Mouse (Mus musculus) R1 (cell line): ENCODE measurements at regions not wholly inside any gene's neighbourhood (a gene's known extent, or its start where the extent isn't known, plus 50 kb on each side); places are given as distances from the start of the nearest gene placed in this dataset.

ENCODE experiments used
- DNase-seq: peaks from one replicate; pipeline ENCODE4 v3.0.0-alpha.2; 2018; ENCODE audit warnings: low read depth, low spot score

DNA sequence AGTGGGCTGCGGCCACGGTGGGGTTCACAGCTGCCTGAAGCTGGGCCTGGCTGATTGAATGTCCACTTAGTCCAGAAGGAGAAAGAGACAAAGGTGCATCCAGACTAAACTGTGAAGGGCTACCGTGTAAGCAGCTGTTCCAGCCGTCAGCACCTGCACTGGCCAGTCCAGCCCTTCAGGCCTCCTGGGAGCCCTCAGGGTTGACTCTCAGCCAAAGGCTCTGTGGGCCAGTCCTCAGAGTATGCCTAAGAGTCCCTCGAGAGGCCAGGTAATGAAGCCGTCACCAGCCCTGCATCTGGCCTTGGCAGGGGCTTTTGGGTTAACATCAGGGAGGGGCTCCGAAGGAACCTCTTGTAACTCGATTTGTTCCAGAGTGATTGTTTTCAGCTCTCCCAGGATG, 187.4 kb downstream of the Gpd2 start:
- no peak for DNase-seq

DNA sequence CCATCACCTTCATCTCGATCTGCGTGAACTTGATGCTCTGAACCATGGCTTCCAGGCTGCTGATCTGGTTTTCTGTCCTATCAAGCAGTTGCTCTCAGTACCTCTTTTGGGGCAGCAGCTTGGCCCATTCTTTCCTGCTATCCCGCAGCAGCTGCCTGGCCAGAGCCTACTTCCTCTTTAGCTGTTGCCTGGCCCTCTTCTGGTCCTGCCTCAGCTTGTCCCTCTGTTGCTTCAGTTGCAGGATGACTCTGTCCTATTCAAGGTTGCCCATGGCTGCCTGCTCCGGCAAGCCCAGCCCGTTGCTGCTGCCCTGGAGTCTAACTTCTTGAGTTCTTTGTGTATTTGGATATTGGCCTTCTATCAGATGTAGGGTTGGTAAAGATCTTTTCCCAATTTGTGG, 188.0 kb downstream of the Gpd2 start:
- no peak for DNase-seq

DNA sequence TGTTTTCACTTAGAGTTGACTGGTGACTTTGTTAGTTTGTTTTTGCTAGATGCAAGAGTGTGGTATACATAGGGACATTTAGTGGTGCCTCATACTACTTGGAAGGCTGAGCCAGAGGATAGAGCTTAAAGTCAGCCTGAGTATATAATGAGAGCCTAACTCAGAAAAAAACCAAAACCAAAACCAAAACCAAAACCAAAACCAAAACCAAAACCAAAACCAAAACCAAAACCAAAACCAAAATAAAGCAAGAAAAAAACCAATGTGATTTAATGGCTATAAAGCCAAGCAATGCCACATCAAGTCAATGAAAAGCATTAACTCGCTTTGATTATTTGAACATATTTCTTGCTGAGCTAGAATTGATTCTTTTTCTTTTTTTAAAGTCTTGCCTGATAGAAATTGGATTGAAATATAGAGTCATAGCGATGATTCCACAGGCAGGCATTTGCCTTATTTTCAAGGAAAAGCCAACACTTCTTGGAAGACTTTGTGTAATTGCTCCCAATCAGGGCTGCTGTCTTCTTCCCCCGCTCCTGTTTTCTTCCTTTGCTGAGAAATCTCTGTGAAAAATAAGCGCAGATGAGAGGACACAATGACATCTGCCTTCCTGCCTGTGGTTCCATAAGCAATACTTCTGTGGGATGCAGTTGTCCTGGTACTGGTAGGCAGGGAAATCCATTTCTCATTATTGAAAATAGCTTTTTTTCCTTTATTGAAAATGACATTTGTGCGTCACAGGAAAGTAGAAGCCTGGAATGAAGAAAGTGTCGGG, 213.7 kb downstream of the Gpd2 start:
- no peak for DNase-seq

DNA sequence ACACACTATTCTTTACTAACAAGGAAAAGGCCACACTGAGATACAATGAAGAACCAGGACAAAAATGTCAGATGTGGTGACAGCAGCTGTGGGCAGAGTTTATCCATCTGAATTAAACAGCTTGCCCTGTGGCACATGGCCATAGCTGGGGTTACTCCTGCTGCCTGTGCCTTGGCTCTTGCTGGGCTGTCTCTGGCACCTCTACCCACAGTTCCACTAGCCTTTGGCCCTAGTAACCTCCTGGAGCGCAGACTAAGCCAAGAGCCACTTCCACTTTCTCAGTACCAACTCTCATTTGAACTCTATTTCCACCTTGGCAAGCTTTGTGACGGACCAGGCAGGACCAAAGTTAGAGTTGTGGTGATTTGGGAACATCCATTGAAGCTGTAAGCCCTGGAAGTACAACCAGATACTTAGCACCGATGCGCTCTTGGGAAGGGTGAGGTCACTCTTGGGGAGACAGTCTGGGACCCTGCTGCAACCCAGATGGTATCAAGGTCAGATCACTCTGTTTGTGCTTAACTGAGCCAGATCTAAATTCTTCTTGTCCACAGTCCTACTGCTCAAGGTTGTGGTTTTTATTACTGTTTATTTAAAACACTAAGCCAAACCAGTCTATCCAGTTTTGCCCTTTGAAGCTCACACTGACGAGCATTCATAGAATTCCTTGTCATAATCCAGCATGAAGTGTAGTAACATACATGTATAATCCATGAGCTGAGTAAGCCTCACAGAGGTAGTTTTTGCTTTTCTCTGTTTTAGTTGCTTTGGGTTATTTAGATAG, 216.7 kb downstream of the Gpd2 start:
- peak; percentile 2 for DNase-seq

DNA sequence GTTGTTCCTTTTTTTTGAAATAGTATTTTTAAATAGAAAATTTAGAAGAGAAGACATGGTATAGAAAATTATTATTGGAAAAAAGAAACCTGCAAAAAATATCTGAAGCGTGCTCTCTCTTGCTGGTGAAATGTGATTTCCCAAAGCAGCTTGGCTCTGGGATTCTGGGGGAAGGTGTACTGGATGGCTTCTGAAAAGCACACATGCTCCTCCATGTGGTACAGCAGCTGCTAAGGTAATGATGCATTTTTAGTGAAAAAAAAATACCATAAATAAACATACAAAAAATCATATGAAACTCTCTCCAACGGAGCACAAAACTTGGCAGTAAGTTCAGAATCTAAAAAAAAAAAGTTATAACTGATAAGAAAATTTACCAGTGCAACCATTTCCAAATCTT, 222.5 kb downstream of the Gpd2 start:
- DNase-seq, result no peak

DNA sequence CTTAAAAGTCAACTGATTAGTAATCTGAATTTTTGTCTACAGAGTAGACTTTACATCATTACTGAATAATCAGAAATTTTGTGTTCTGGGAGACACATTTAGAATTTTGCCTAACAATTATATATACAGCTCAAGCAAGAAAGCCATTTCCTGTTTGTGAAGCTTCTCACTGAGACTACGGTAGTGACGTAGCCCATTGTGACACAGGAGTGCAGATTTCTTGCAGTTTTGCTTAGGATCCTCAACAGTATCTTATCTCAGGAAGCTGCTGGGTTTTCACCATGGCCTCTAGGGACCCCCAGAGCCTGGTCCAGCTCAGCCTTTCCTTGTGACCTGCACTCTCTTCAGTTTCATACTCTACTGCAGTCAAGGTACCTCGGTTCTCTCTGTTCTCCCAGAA, 236.4 kb downstream of the Gpd2 start:
- no peak for DNase-seq

DNA sequence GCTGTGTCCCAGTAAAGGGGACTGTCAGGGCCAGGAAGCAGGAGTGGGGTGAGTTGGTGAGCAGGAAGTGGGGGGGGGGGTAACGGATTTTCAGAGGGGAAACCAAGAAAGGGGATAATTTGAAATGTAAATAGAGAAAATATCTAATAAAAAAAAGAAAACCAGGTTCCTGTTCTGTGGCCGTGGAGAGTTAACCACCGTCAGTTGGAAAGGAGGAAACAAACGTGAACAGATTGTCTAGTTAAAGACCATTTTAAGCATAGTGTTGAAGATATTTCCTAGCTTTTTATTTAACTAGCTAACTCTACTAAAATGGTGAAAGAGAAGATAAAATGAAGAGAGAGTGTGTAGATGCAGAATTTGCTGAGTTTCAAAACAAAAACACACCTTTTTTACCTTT, 254.7 kb downstream of the Gpd2 start:
- no peak for DNase-seq

DNA sequence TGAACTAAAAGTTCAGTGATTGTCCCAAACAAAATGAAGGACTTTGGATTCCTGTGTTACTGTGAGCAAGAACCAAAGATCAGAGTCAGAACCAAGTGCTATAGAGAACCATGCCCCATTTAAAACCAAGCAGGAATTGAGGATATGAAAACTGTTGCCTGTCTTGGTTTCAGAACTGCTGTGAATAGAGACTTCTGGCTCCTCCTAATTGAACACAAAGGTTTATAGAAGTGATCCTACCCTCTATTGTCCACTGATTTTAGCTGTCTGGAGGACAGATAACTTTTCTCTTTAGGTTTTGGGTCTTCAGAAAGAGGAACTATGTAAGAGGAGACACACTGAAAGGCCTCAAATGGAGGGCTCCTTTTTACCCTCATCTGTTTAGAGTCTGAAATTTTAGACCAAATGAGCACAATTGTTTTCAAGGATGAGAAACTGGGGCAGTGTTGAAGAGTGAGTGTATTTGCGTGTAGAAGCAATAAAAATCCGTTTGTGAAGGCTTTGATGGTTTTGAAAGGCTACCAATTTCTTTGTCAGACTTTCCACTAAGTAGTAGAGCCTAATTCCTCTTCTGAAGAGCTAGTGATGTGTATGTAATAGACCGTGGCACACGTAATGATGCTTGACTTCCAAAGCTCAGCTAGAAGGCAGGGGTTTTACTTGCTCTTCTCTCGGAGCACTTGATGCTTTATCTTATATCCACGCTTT, 255.6 kb downstream of the Gpd2 start:
- no peak for DNase-seq

DNA sequence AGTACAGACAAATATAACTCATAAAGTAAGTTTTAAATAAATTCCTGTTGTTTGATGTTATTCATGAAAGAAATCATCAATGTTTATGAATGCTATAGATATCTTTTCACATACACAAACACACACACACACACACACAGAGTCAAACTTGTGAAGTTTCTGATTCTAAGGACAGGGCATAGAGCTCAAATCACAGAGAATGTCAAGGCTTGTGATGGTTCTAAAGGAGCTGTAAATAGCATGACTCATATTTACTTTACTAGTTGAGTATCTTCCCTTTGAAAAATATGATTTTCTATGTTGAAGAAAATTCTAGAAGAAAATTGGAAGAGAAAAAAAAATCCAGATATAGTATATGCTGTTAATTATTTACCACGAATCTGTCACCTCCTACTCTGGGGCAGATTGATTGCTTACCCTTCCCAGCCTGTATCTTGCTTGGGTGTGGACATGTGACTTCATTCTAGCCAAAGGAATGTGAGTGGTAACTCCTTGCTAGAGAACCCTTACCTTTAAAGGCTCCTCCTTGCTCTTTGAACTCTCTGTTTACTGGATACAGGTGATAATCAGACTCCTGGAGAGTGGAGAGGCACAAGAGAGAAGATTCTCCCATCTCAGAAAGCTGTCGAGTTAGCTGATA, 259.0 kb downstream of the Gpd2 start:
- DNase-seq, result no peak

DNA sequence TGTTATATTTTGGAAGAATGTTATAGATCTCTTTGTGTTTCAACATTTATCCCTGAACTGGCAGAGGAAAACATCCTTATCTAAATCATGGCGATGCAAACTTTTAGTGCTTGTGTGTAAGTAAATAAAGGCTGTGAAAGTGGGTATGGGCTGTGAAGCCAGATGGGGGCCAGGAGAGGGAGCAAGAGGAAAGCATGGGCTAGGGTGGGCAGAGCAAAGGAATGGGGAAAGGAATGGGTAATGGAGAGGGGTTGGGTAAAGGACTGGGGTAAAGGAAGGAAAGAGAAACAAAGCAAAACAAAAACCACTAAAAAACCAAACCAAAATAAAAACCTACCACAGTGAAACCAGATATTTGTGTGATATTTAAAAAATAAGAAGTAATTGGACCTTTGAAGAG, 260.5 kb downstream of the Gpd2 start:
- DNase-seq, result no peak

DNA sequence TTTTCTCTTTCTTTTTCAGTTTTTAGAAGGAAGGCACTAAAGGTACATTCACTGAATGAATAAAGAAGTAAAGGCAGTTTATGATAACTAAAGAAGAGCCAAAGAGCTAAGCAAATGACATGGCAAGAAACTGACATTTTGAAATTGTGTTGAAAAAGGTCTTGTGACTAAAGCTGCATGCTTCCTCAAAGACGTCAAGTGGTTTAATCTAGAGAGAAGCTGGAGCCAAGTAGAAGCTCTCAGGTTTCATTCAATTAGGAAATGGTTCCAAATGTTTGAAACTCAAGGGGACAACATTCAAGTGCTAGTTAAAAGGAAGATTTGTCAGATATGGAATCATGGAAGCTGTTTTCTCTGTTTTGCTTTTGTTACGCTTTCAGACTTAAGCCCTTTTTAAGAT, 267.2 kb downstream of the Gpd2 start:
- no peak for DNase-seq

DNA sequence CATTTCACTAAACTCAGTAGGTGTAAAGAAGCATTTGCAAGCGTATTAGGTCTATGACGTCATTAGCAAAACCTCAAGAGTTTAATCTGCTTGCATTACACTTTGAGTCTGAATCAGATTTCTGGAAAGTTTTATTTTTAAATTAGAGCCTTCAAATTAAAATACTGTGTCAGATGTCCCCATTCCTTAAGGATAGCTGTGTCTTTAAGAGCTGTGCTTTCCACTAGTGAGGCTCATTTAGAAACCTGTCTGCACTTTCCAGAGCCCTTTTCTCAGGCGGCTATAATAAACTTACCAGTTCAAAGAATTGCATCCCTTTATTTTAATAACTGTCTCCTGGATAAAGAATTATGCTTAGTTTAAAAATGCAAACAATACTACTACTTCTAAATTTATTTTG, 285.0 kb downstream of the Gpd2 start:
- DNase-seq, result no peak

DNA sequence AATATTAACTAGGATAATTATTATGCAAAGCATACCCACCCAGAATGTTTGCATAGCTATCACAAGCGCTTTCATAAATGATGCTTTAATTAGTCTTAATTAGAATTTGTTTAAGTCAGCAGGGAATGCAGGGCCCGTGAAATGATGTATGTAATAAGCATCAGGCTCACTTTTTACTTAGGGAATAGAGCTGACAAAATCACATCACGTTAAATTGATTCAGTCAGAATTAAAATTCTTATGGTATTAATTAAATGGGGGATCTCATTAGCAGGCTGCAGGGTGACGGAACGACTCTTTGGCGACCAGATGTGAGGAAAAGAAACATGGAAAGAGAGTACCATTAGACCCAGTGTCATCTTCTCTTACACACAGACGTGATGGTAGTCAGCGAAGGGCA, 285.5 kb downstream of the Gpd2 start:
- no peak for DNase-seq

DNA sequence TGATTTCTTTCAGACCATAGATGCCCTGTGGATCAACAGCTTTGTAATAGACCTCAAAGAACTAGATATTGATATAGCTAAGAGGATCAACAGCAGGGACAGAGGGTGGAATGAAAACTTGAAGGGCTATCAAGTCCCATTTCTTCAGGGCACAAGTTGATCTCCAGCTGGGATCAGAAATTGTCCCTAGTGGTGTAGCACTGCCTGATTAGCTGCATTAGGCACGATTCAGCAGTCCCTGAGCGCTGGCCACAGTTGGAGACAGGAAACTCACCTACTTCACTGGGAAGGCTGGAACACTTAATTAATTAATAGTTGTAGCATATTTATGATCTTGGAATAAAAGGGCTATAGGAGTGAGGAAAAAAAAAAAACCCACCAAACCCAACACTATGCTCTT, 290.5 kb downstream of the Gpd2 start:
- DNase-seq, result no peak

DNA sequence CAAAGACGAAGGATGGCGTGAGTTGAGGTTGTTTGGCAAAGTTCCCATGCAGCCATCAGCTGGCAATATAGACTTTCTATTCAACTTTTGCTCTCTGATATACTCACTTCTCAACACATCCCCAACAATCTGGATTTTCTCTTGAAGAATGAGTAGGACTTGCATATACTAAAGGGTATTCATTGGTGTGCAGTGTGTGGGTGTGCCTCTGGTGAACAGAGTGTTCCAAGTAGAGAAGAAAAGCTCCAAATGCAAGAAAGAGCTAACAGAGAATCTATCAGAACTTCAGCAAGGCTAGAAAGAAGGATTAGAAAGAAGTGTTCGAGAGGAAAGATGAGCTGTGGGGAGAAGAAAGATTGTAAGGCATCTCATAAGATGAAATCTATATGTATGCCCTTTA, 302.4 kb downstream of the Gpd2 start:
- DNase-seq, result no peak

DNA sequence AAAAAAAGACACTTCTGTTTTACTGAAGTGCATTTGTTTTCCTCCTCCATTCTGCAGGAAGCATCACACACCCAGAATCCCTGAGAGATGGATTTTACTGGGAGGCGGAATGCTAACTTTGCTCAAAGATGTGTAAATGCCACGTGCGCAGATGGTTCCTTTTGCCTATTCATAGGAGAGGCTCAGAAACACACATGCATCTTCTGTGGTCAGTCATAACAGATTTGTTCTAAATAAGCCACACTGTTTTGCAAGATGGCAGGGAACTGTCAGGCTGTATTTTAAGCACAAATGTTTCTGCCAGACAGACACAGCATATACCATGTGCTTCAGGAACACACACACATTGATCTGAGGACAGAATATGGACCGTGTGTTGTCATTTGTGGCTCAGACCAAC, 327.8 kb downstream of the Gpd2 start:
- DNase-seq, result no peak

DNA sequence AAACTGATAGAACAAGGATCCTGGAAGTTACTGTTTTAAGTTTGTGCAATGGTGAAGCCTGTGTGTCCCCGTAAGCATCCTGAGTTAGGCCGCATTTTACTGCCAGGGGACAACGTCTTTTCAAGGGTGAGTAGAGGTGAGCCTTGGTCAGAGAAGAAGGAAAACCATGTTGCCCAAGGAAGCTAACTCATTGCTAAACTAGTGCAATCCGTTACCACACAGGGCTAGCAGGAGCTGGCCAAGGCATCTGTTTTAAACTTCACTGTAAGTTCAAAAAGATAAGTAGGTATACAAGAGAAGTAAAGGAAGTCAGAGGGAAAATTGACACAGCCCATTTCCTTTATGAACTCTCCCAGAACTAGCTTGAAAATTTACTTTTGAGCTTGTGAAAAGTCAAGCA, 328.7 kb downstream of the Gpd2 start:
- no peak for DNase-seq

DNA sequence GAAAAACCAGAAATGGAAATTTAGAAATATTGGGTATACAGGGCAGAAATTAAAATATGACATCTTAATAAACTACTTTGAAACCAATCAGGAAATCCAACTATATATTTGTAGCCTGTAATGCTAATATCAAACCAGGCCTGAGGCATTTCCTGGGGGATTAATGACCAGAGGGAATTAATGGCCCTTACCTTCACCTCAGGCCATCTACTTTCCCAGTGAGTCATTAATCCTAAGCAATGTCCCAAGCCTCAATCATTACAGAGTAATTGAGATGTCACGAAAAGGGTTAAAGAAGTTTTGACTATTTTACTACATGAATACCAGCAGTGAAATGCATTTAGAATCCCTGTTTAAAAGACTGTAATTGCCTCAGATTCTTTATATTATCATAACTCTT, 329.7 kb downstream of the Gpd2 start:
- DNase-seq, result no peak

DNA sequence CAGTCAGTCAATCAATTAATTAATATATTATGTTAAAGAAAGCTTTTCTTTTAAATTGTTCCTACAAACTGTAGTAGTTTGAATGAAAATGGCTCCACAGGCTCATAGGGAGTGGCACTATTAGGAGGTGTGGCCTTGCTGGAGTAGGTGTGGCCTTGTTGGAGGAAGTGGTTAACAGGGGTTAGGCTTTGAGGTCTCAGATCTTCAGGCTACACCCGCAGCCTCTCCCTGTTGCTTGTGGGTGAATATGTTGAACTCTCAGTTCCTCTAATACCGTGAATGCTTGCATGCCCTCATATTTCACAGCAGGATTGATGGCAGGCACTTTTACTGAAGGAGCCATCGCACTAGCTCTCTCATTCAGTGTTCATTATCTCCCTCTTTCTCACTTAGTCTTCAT, 349.6 kb downstream of the Gpd2 start:
- peak; percentile 13 for DNase-seq

DNA sequence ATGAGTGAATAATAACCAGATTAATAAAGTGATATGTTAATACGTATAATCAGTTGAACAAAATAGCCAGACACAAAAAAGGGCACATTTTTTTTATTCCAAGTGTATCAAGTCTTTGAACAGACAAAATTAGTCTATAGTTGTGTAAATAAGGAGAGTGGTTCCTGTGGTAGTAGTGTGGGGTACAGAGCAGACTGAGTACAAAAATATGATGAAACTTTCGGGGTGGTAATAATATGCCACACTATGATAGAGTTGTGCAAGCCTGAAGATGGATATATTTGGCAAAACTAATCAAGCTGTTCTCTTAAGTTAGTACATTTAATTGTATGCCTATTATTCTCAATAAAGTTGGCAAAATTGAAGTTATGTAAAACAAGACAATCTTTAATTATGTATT, 356.1 kb downstream of the Gpd2 start:
- DNase-seq, result no peak

DNA sequence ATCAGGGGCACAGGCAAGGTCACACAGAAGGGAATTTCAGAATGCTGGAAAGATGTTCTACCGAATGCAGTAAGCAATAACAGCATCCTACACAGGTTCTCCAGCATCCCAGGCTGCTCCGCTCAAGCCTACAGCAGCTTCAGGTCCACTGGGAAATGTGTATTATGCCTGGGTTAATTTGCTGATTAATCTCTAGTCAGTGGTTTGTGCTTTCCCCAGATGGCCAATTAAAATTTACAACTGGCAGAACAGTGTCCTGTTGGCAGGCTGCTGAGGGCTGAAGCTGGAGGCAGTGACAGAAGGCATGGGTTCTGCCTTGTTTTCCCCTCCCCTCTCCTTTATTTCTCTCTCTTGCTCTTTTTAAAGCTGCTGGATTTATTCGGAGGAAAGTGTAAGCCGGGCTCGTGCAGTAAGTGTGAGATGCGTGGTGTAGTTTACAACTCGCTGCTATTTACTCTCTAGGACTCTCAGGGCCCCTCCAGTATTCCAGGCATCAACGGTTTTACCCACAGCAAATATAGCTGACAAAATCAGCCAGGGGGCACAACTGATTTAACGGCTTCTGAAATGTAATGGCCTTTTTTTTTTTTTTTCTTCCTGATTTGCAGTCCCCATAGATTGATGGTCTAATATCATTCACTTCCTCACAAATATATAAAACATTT, 360.4 kb downstream of the Gpd2 start:
- DNase-seq, result no peak

DNA sequence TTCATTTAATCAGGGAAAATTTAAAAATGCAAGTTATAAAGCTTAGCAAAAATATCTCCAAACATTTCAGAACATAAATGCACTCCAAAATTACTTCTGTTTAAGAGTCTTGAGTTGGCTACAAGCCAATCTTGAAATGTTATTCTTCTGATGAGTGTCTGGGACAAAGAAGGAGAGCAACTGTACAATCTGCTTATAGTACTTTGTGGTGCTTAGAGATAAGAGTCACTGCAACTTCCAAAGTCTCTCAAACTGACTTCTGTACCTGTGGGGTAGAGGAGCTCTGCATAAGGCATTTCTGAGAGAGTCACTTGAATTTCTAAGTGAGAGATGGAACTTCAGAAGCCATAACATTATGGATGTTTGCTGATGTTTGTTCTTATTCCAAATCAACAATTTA, 374.2 kb downstream of the Gpd2 start:
- no peak for DNase-seq
